Mouse (Mus musculus): ENCODE results near the gene Adgrg6.

- no peak for TF ChIP-seq MAX (IDR thresholded peaks at IDR 0.05)
- no peak for TF ChIP-seq CTCF (IDR thresholded peaks at IDR 0.05; ENCODE audit: control insufficient read depth, insufficient read depth, insufficient read length)
- no peak for TF ChIP-seq USF1 (IDR thresholded peaks at IDR 0.05; ENCODE audit: low read depth)
- TF ChIP-seq CEBPB (IDR thresholded peaks at IDR 0.05; ENCODE audit: low read depth) = no peak
- no peak for TF ChIP-seq MYOD1 (IDR thresholded peaks at IDR 0.05; ENCODE audit: control insufficient read depth, insufficient read length, low read depth)
Observed at GRCm38 (mm10) chr10:14358271-14358670, 187.2 kb downstream of the Adgrg6 start.

All from C2C12 (cell line).